Mouse (Mus musculus): Measurements from ENCODE around the gene Mtrex.

DNA sequence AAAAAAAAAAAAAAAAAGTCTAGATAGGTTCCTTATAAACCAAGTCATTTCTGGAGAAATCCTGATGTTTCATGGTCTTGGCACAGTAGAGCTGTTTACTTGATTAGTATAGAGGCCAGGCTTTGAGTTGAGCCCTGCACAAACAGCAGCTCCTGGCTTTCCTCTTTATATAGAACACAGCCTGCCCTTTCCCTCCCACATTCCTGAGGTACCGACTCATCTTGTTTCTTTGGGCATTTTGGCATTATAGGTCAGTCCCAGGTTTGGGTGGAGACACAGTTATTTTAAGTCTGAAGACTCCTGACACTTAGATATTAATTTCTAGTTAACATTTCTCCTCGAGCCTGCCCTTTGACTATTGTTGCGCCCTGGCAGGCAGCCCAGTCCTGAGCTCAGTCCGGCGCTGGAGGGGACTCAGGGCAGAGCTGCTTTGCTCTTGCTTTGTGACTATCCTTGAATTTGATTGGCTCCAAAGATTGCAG, 65.3 kb downstream of the Mtrex start:
- TF ChIP-seq CTCF (IDR thresholded peaks at IDR 0.05; ENCODE audit: control insufficient read depth, insufficient read depth, insufficient replicate concordance, low read depth, low read length) = no peak
- no peak for TF ChIP-seq POLR2A (IDR thresholded peaks at IDR 0.05; ENCODE audit: control insufficient read depth, low read depth, low read length)
